Mouse (Mus musculus): Measurements from ENCODE around the gene Rnasel. TPM values are rescaled to one million over a fixed set of nuclear protein-coding genes. Genes with fewer than 3 reads are reported as not detected.

The Rnasel gene
- total and polyA plus RNA-seq, 2 experiments from 2014 or later = 16.8 to 21.6 TPM

- no peak overlapping the region for H3K4me3 ChIP-seq (ENCODE audit: low read length)
- no peak for TF ChIP-seq CTCF (IDR thresholded peaks at IDR 0.05; ENCODE audit: low read depth)
- H3K9me3 ChIP-seq (ENCODE audit: low read length) = no peaks in the 10 kb centered on the region
- no peak overlapping the region for H3K4me2 ChIP-seq (ENCODE audit: low read depth, low read length)
- no peak overlapping the region for H3K27ac ChIP-seq
- no peak overlapping the region for H3K9ac ChIP-seq (replicated peaks; ENCODE audit: low read length)
- H3K4me1 ChIP-seq (ENCODE audit: insufficient read depth, low read length) = 0 out of 2 replicates have a peak, but pooled peaks cover 4% of the 10 kb centered on the region
- no peaks in the 10 kb centered on the region for H3K27me3 ChIP-seq (ENCODE audit: insufficient read depth, low read length)
- ATAC-seq = no peak
- no peak for DNase-seq (ENCODE audit: low spot score)
- 77% methylated on average over 7 of the region's 7 CpGs for WGBS
- H3K36me3 ChIP-seq (ENCODE audit: insufficient read depth, low read length) = no peaks in the 10 kb centered on the region
Measured at GRCm38 (mm10) chr1:153720935-153721334, 28.3 kb upstream of the Rnasel start.

GRCm38 (mm10) chr1:153721565-153722310 is 27.5 kb upstream of the Rnasel start:
- no peak for TF ChIP-seq CTCF (IDR thresholded peaks at IDR 0.05; ENCODE audit: low read depth)
- H3K27ac ChIP-seq = no peak overlapping the region
- H3K9me3 ChIP-seq (ENCODE audit: low read length) = no peaks in the 10 kb centered on the region
- WGBS = 84% methylated on average over 9 of the region's 9 CpGs
- no peak overlapping the region for H3K4me2 ChIP-seq (ENCODE audit: low read depth, low read length)
- H3K4me1 ChIP-seq (ENCODE audit: insufficient read depth, low read length) = 0 out of 2 replicates have a peak, but pooled peaks cover 4% of the 10 kb centered on the region
- H3K4me3 ChIP-seq (ENCODE audit: low read length) = no peak overlapping the region
- DNase-seq (ENCODE audit: low spot score) (no peak), ATAC-seq (no peak)
- no peak overlapping the region for H3K9ac ChIP-seq (replicated peaks; ENCODE audit: low read length)
- H3K36me3 ChIP-seq (ENCODE audit: insufficient read depth, low read length) = no peaks in the 10 kb centered on the region
- H3K27me3 ChIP-seq (ENCODE audit: insufficient read depth, low read length) = no peaks in the 10 kb centered on the region

- Histone ChIP-seq H3K36me3 (ENCODE audit: insufficient read depth, low read length) (no peaks in the 10 kb centered on the region), H3K9me3 (ENCODE audit: low read length) (no peaks in the 10 kb centered on the region), H3K4me1 (ENCODE audit: insufficient read depth, low read length) (no peaks in the 10 kb centered on the region), H3K27me3 (ENCODE audit: insufficient read depth, low read length) (no peaks in the 10 kb centered on the region), H3K27ac (no peak overlapping the region), H3K4me2 (ENCODE audit: low read depth, low read length) (no peak overlapping the region), H3K4me3 (ENCODE audit: low read length) (no peak overlapping the region), H3K9ac (replicated peaks; ENCODE audit: low read length) (no peak overlapping the region)
- DNase-seq (ENCODE audit: low spot score) (no peak), ATAC-seq (no peak)
- WGBS = 85% methylated on average over 9 of the region's 9 CpGs
- no peak for TF ChIP-seq CTCF (IDR thresholded peaks at IDR 0.05; ENCODE audit: low read depth)
Measured at GRCm38 (mm10) chr1:153723426-153723825, 25.8 kb upstream of the Rnasel start.

DNA sequence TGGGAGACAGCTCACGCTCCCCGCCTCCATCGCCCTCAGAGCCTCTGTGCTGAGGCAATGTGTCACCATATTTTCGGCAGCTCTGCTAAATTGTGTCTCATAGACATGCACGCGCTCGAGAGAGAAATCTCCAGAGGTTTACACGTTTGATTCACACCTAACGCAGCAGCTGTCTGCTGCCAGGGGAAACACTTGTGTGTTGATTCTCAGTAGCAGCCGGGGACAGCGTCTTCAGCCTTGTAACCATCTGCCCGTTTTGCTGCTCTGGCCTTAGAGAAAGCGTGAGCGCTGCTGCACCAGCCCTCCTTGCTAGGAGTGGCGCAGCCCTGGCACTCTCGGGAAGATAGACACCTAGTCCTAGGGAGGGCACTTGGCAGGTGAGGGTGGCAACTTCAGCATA is 22.6 kb upstream of the Rnasel start:
- Histone ChIP-seq H3K9me3 (ENCODE audit: low read length) (no peaks in the 10 kb centered on the region), H3K27ac (no peak overlapping the region), H3K36me3 (ENCODE audit: insufficient read depth, low read length) (no peaks in the 10 kb centered on the region), H3K4me2 (ENCODE audit: low read depth, low read length) (no peak overlapping the region), H3K27me3 (ENCODE audit: insufficient read depth, low read length) (no peaks in the 10 kb centered on the region), H3K4me3 (ENCODE audit: low read length) (no peak overlapping the region), H3K9ac (replicated peaks; ENCODE audit: low read length) (no peak overlapping the region), H3K4me1 (ENCODE audit: insufficient read depth, low read length) (no peaks in the 10 kb centered on the region)
- TF ChIP-seq CTCF (IDR thresholded peaks at IDR 0.05; ENCODE audit: low read depth) = no peak
- WGBS = 54% methylated on average over 16 of the region's 16 CpGs
- ATAC-seq = no peak
- DNase-seq (ENCODE audit: low spot score) = peak; percentile 50

DNA sequence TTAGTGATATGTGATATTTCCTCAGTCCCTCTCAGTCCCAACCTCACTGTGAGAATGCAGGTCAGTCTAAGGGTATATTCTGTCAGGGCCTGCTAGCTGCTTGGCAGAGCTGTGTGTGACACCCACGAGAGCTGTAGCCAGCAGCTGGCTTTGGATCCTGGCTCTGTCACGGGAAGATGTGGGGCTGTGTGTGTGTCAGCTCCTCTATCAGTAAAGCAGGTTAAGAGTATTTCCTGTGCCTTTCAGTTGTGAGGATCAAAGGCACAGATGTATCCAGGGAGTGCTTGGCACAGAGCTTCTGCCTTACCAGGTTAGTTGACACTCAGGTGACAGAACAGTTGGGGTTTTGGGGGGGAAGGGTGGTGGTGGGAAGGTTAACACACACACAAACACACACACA is 19.4 kb upstream of the Rnasel start:
- H3K4me2 ChIP-seq (ENCODE audit: low read depth, low read length) = no peak overlapping the region
- ATAC-seq = no peak
- no peaks in the 10 kb centered on the region for H3K27me3 ChIP-seq (ENCODE audit: insufficient read depth, low read length)
- H3K27ac ChIP-seq = no peak overlapping the region
- H3K9me3 ChIP-seq (ENCODE audit: low read length) = no peaks in the 10 kb centered on the region
- no peak for DNase-seq (ENCODE audit: low spot score)
- no peak for TF ChIP-seq CTCF (IDR thresholded peaks at IDR 0.05; ENCODE audit: low read depth)
- no peak overlapping the region for H3K4me3 ChIP-seq (ENCODE audit: low read length)
- H3K4me1 ChIP-seq (ENCODE audit: insufficient read depth, low read length) = no peaks in the 10 kb centered on the region
- no peak overlapping the region for H3K9ac ChIP-seq (replicated peaks; ENCODE audit: low read length)
- H3K36me3 ChIP-seq (ENCODE audit: insufficient read depth, low read length) = no peaks in the 10 kb centered on the region
- WGBS = 41% methylated on average over 2 of the region's 2 CpGs

- WGBS = 39% methylated on average over 3 of the region's 3 CpGs
Measured at GRCm38 (mm10) chr1:153730671-153731070, 18.6 kb upstream of the Rnasel start.

DNA sequence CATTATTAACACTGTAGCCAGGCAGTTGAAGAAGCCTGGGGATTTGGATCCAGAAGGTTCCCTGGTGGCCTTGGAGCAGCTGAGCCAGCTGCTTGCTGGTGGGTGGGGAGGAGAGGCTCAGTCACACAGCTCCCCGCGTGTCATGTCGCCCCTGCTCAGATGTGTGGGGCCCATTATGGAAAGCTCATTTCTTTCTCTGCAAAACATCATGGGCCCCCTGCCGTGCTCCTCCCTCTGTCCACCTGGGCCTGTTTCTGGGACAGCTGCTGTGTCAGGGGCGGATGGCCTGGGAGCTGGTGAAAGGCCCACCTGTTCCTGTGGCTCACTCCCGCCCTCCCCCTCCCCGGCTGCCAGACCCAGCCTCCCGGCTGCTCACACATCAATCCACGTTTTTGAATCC is 16.0 kb upstream of the Rnasel start:
- no peak overlapping the region for H3K4me3 ChIP-seq (ENCODE audit: low read length)
- no peak overlapping the region for H3K27ac ChIP-seq
- ATAC-seq (peak; percentile 22; the same call in 1 of the 2 replicates), DNase-seq (ENCODE audit: low spot score) (no peak)
- peaks cover 17% of the 10 kb centered on the region; the same call in 1 of the 2 replicates for H3K4me1 ChIP-seq (ENCODE audit: insufficient read depth, low read length)
- no peak overlapping the region for H3K9ac ChIP-seq (replicated peaks; ENCODE audit: low read length)
- TF ChIP-seq CTCF (IDR thresholded peaks at IDR 0.05; ENCODE audit: low read depth) = no peak
- no peaks in the 10 kb centered on the region for H3K27me3 ChIP-seq (ENCODE audit: insufficient read depth, low read length)
- H3K36me3 ChIP-seq (ENCODE audit: insufficient read depth, low read length) = no peaks in the 10 kb centered on the region
- H3K4me2 ChIP-seq (ENCODE audit: low read depth, low read length) = no peak overlapping the region
- WGBS = 30% methylated on average over 9 of the region's 9 CpGs
- H3K9me3 ChIP-seq (ENCODE audit: low read length) = no peaks in the 10 kb centered on the region

More at GRCm38 (mm10) chr1:153730671-153731070, 18.6 kb upstream of the Rnasel start:
- H3K4me2 ChIP-seq (ENCODE audit: low read depth, low read length) = no peak overlapping the region
- H3K9me3 ChIP-seq (ENCODE audit: low read length) = no peaks in the 10 kb centered on the region
- H3K27me3 ChIP-seq (ENCODE audit: insufficient read depth, low read length) = no peaks in the 10 kb centered on the region
- H3K36me3 ChIP-seq (ENCODE audit: insufficient read depth, low read length) = no peaks in the 10 kb centered on the region
- no peak overlapping the region for H3K4me3 ChIP-seq (ENCODE audit: low read length)
- peak; percentile 44 for DNase-seq (ENCODE audit: low spot score)
- ATAC-seq = no peak
- TF ChIP-seq CTCF (IDR thresholded peaks at IDR 0.05; ENCODE audit: low read depth) = no peak
- H3K9ac ChIP-seq (replicated peaks; ENCODE audit: low read length) = no peak overlapping the region
- no peaks in the 10 kb centered on the region for H3K4me1 ChIP-seq (ENCODE audit: insufficient read depth, low read length)
- H3K27ac ChIP-seq = peak overlapping the region; percentile 1; the same call in 1 of the 2 replicates
